Mouse (Mus musculus) small intestine, adult 2 months (tissue): ENCODE results near the gene Actr1a.

Experiments
- CTCF ChIP-seq: fragments of 200-500 bp; IDR thresholded peaks from 2 replicates; pipeline ENCODE4 v1.5.1; 2012; ENCODE audit warnings: low read depth, mild to moderate bottlenecking, control low read depth, inconsistent platforms, low read length, moderate library complexity, mixed read lengths; ENCODE audit not compliant: insufficient replicate concordance, insufficient read length; ENCODE audit errors: extremely low read depth
- POLR2A ChIP-seq: fragments of 200-500 bp; IDR thresholded peaks from 2 replicates; pipeline ENCODE4 v1.6.1; 2012; ENCODE audit warnings: low read depth, mild to moderate bottlenecking, control low read depth, inconsistent platforms, low read length, moderate library complexity

- TF ChIP-seq POLR2A (no peak), CTCF (no peak)
These were observed 46.6 kb downstream of the Actr1a start for GRCm38 (mm10) chr19:46348761-46349458.
